Mouse (Mus musculus) heart, embryonic 14.5 days (tissue): Measurements from ENCODE around the gene Fmod. TPM values are rescaled to one million over a fixed set of nuclear protein-coding genes. Genes with fewer than 3 reads are reported as not detected.

Source experiments
- ATAC-seq: fragments of 200-750 bp; cut with Nextera tagmentation; 2 replicates; pipeline ENCODE4 v1.8.0; 2017; ENCODE audit warnings: low read depth, moderate TSS enrichment; ENCODE audit not compliant: insufficient number of reproducible peaks, insufficient read depth, low FRiP score
- H3K27ac ChIP-seq, 2 experiments: fragments of 200-500 bp in 1 of 2; fragments of 300-500 bp in 1 of 2; sonication (generic) in 1 of 2; replicated peaks in 1 of 2; 2 replicates each; pipeline ENCODE4 v1.5.1; 2012 to 2014; ENCODE audit warnings: low read depth in 2 of 2, low read length in 2 of 2, control low read depth in 1 of 2, mild to moderate bottlenecking in 1 of 2, mixed read lengths in 1 of 2; ENCODE audit not compliant: control insufficient read depth in 1 of 2, insufficient read depth in 1 of 2
- H3K27me3 ChIP-seq: fragments of 300-500 bp; sonication (generic); 2 replicates; pipeline ENCODE4 v1.6.1; 2014; ENCODE audit warnings: mild to moderate bottlenecking, low read length, control low read depth; ENCODE audit not compliant: control insufficient read depth, insufficient read depth
- H3K36me3 ChIP-seq: fragments of 300-500 bp; sonication (generic); 2 replicates; pipeline ENCODE4 v1.6.1; 2014; ENCODE audit warnings: mild to moderate bottlenecking, control low read depth, low read length, mixed read lengths; ENCODE audit not compliant: control insufficient read depth, insufficient read depth
- H3K4me1 ChIP-seq, 2 experiments: fragments of 200-500 bp in 1 of 2; fragments of 300-500 bp in 1 of 2; sonication (generic) in 1 of 2; 2 replicates each; pipeline ENCODE4 v1.6.1; 2012 to 2014; ENCODE audit warnings: low read length in 2 of 2, control low read depth in 1 of 2, mixed read lengths in 1 of 2; ENCODE audit not compliant: control insufficient read depth in 2 of 2, insufficient read depth in 2 of 2
- H3K4me2 ChIP-seq: fragments of 300-500 bp; sonication (generic); 2 replicates; pipeline ENCODE4 v1.6.1; 2014; ENCODE audit warnings: mild to moderate bottlenecking, low read length
- H3K4me3 ChIP-seq, 2 experiments: fragments of 200-500 bp in 1 of 2; fragments of 300-500 bp in 1 of 2; sonication (generic) in 1 of 2; 2 replicates each; pipeline ENCODE4 v1.5.1; 2012 to 2014; ENCODE audit warnings: low read length in 2 of 2, mild to moderate bottlenecking in 2 of 2, control low read depth in 1 of 2, low read depth in 1 of 2, moderate library complexity in 1 of 2; ENCODE audit not compliant: control insufficient read depth in 1 of 2, insufficient read depth in 1 of 2
- H3K9ac ChIP-seq: fragments of 300-500 bp; sonication (generic); 2 replicates; pipeline ENCODE4 v1.6.1; 2014; ENCODE audit warnings: mild to moderate bottlenecking, low read length
- H3K9me3 ChIP-seq: fragments of 300-500 bp; sonication (generic); 2 replicates; pipeline ENCODE4 v1.6.1; 2016; ENCODE audit warnings: low read length, control low read depth; ENCODE audit not compliant: control insufficient read depth
- WGBS: fragments of 180-500 bp; shearing (Covaris S2); extraction: QIAGEN DNeasy Blood & Tissue Kit; methylation state at CpG from one replicate; pipeline ENCODE4 v1.1.7; 2014; 5-methylcytosine and 5-hydroxymethylcytosine counted together
- polyA plus RNA-seq: library from polyadenylated mRNA; unstranded; fragments of >200 nt; fragmentation: Nextera tagmentation; extraction: Ambion mirVana; gene quantifications from 2 replicates; pipeline ENCODE4 v1.2.1, GENCODE M21; 2014

Fmod gene
- polyA plus RNA-seq, 1 experiment from 2014 or later, result 18.0 TPM

- peaks cover 42 to 61% of the 10 kb centered on the region in 2 experiments for H3K4me1 ChIP-seq
- peaks cover 33% of the 10 kb centered on the region for H3K36me3 ChIP-seq
- peak overlapping the region; percentile 82 to 85 for H3K4me3 ChIP-seq
- 30% methylated on average over 14 of the region's 14 CpGs for WGBS
- peak overlapping the region; percentile 84 for H3K4me2 ChIP-seq
- H3K27ac ChIP-seq, result peak overlapping the region; percentile 69 to 83
- ATAC-seq, result no peak
- peak overlapping the region; percentile 98 for H3K9ac ChIP-seq
- no peaks in the 10 kb centered on the region for H3K9me3 ChIP-seq
- H3K27me3 ChIP-seq, result no peaks in the 10 kb centered on the region
Observed at GRCm38 (mm10) chr1:134077389-134078060, 40.5 kb downstream of the Fmod start.

GRCm38 (mm10) chr1:134078061-134078795, 41.2 kb downstream of the Fmod start:
- no peak for ATAC-seq
- peaks cover 42 to 61% of the 10 kb centered on the region in 2 experiments for H3K4me1 ChIP-seq
- 3% methylated on average over 19 of the region's 19 CpGs for WGBS

GRCm38 (mm10) chr1:134078802-134079476, 41.9 kb downstream of the Fmod start, which contains the start of gene Btg2:
Gene Btg2, minus strand, starts transcription at chr1:134079120.
- Histone ChIP-seq H3K27ac (peak within 1 kb of the TSS; percentile 80 to 92), H3K9me3 (no peaks in the 10 kb centered on the region), H3K4me1 (peaks cover 44 to 61% of the 10 kb centered on the region in 2 experiments), H3K4me2 (peak within 1 kb of the TSS; percentile 84), H3K36me3 (peaks cover 33% of the 10 kb centered on the region), H3K9ac (peak within 1 kb of the TSS; percentile 98), H3K4me3 (peak within 1 kb of the TSS; percentile 82 to 85), H3K27me3 (no peaks in the 10 kb centered on the region)
- WGBS, result under 1% methylated on average over 62 of the region's 62 CpGs
- peak; percentile 92 for ATAC-seq

More at GRCm38 (mm10) chr1:134078061-134078795, 41.2 kb downstream of the Fmod start:
- peak overlapping the region; percentile 82 to 85 for H3K4me3 ChIP-seq
- no peaks in the 10 kb centered on the region for H3K9me3 ChIP-seq
- H3K36me3 ChIP-seq, result peaks cover 33% of the 10 kb centered on the region
- H3K27me3 ChIP-seq, result no peaks in the 10 kb centered on the region
- H3K4me2 ChIP-seq, result peak overlapping the region; percentile 84
- peak overlapping the region; percentile 69 to 83 for H3K27ac ChIP-seq
- H3K9ac ChIP-seq, result peak overlapping the region; percentile 98

GRCm38 (mm10) chr1:134079477-134080163, 42.6 kb downstream of the Fmod start:
- peak overlapping the region; percentile 84 for H3K4me2 ChIP-seq
- WGBS, result 12% methylated on average over 9 of the region's 9 CpGs
- H3K4me1 ChIP-seq, result peaks cover 48 to 60% of the 10 kb centered on the region in 2 experiments
- H3K27me3 ChIP-seq, result no peaks in the 10 kb centered on the region
- peak overlapping the region; percentile 80 to 92 for H3K27ac ChIP-seq
- H3K9me3 ChIP-seq, result no peaks in the 10 kb centered on the region
- H3K36me3 ChIP-seq, result peaks cover 29% of the 10 kb centered on the region
- peak overlapping the region; percentile 38 to 85 for H3K4me3 ChIP-seq
- no peak for ATAC-seq
- peak overlapping the region; percentile 78 for H3K9ac ChIP-seq

- Histone ChIP-seq H3K9me3 (no peaks in the 10 kb centered on the region), H3K27ac (peak overlapping the region; percentile 80 to 92), H3K9ac (no peak overlapping the region; the same call in 1 of the 2 replicates), H3K4me1 (peaks cover 48 to 57% of the 10 kb centered on the region in 2 experiments), H3K27me3 (no peaks in the 10 kb centered on the region), H3K36me3 (peaks cover 21% of the 10 kb centered on the region), H3K4me3 (no peak overlapping the region), H3K4me2 (no peak overlapping the region)
- WGBS, result 83% methylated on average over 4 of the region's 4 CpGs
- no peak for ATAC-seq
Observed at GRCm38 (mm10) chr1:134080406-134080805, 43.4 kb downstream of the Fmod start.

- no peak for ATAC-seq
- Histone ChIP-seq H3K9me3 (no peaks in the 10 kb centered on the region), H3K4me1 (peaks cover 48 to 56% of the 10 kb centered on the region in 2 experiments), H3K4me2 (no peak overlapping the region), H3K36me3 (peaks cover 15% of the 10 kb centered on the region), H3K9ac (no peak overlapping the region), H3K4me3 (no peak overlapping the region), H3K27ac (no peak overlapping the region), H3K27me3 (no peaks in the 10 kb centered on the region)
- WGBS, result 78% methylated on average over 5 of the region's 5 CpGs
Observed at GRCm38 (mm10) chr1:134080881-134081450, 43.9 kb downstream of the Fmod start.
